Mouse (Mus musculus): ENCODE measurements around the gene Dnal4. TPM values are rescaled to one million over a fixed set of nuclear protein-coding genes. Genes with fewer than 3 reads are reported as not detected.

Dnal4 gene
- polyA plus RNA-seq, 2 experiments from 2014 or later = 5.3 to 6.9 TPM

DNA sequence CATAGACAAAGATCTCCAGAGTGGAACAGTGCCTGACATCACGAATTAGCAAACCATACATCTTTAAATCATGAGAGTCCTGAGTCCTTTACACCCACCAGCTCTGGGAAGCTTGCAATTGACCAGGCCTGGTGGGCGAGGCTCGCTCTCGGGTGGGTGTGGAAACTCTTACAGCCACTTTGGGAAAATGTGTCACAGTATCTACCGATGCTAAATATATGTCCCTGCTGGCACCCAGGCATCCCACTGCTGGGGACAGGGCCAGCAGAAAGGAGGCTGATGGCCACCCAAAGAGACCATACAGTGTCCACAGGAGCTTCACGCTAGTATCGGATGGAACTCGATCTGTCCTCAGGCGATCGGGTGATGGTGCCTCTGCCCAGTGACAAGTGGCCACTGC is 20.9 kb upstream of the Dnal4 start:
- no peak for ATAC-seq

DNA sequence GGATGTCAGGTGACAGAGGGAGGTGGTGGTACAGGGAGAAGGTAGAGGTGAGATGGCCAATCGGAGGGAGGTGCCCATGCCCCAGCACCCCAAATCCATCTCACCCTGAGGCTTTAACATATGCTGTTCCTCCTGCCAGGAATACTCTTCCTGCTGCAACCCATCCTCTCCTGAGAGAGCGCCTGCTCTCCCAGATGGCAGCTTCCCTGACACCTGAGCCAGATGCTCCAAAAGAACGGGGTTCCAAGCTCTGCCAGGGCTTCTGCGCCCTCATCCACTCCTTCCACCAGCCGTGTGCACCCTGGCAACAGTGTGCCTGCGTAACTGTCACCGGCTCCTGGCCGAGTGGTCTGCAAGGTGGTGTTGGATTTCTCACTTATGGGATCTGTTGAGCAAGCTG is 20.0 kb upstream of the Dnal4 start:
- no peak for ATAC-seq

DNA sequence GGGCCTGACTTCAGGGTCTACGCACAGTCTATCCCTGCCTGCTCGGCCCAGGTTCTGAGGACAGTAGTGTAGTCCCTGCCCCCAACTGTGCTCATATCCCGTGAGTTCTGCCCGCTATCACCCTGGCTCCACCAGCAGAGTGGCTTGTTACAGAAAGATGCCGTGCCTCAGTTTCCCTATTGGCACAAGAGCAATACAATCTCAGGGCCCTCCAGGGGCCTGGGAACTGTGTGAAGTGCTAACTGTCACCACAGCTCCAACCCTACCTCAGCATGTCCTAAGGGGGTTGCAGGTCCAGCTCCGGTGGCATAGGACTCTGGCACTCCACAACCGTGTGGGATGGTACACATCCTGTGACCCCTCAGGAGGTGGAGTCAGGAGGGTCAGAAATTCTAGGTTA is 19.4 kb upstream of the Dnal4 start:
- ATAC-seq = no peak

DNA sequence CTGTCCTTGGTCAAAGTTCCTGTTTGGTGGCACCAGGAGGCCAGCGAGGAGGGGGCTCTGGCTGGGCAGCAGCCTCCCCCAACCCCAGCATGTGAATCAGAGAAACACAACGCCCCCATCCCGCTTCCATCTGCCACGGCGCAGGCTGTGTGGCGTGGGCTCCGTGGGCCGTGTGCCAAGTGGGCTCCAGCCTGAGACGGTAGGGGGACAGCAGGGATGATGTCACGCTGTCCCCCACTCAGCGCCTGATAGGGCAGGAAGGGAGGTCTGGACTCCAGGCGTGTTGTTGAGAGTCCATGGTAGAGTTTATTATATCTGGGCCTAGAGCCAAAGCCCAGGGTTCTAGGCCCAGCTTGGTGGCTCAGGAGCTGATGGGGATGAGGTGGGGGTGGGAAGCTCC is 18.6 kb upstream of the Dnal4 start:
- no peak for ATAC-seq

DNA sequence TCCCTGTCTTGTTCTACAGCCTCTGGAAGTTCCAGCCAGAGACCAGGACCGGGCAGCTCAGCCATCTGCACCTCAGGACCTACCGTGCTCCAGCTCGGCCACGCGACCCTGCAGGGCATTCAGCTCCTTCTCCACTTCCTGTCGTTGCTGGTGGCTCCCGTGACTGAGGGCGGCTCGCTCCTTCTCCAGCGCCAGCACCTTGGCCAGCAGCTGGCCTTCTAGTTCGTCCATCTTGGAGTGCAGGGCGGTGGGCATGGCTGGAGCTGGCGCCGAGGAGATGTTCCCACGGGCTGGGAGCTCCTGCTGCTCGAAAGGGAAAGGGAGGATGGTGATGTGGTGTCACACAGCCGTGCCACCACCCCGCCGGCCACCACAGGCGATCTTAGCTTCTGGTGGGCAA is 16.5 kb upstream of the Dnal4 start:
- no peak for ATAC-seq

DNA sequence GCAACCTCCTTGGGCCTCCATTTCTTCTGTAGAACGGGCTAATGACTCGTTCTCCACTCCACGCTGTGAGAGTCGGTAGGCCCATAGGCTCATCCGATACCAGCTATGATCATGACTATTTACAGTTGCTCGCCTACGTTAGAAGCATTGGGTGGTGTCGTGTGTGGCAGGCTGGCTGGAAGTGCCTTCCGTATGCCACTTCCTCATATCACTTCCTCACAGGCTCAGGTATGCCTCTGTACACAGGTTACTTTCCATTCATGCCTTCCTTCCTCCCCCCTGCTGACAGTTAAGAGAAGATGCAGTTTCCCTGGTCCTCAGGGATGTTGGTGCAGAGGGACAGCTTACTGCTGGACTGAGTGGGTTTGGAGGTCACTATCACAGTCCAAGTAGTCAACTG is 15.4 kb upstream of the Dnal4 start:
- ATAC-seq = no peak

DNA sequence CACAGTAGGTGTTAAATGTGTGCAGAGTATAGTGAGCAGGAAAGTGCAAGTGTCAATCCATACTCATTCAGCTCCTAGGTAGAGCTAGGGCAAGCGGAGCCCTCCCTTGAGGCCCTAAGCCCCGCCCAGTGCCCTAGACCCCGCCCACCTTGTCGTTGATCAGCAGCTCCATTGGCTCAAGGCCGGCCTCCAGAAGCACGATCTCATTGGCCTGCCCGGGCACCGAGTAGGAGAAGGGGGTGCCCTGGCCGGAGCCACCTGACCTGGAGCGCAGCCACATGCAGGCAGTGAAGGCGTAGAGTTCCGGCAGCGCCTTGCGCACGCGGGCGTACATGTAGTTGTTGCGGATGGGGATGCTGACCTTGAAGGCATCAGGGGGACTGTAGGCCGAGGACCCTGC is 14.8 kb upstream of the Dnal4 start:
- ATAC-seq = no peak

DNA sequence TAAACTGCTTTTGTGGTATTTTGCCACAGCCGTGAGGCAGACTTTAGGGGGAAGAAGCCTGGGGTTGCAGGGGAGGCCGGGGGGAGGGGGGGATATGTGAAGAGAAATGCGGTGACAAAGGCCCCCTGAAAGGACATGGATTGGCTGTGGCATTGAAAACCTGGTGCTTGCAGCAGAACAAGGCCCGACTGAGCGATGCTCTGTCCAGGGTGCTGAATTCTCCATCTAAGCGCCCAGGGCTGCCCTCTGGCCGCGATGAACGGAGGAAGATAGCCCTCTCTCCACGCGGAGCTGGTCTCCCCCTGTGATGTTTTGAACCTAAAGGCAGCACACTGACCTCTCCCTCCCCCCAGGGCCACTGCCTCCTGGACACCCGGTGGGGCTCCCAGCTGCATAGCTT is 13.9 kb upstream of the Dnal4 start:
- no peak for ATAC-seq

DNA sequence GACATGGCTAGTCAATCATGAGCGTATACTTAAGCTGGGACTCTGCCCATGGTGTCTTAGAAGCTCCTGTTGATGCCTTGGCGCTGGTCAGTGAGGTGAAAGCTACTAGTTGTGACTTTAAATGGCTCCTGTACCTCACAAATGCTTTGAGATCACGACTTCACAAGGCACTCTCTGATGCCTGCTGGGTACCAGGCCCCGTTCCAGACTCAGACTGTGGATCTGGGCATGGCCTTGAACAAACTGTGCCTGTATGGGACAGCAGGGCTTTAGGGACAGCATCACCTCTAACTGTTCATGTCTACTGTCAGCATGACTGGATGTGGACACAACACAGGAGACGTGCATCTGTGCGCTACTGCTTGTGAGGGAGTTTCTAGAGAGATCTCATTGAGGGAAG is 13.3 kb upstream of the Dnal4 start:
- ATAC-seq = no peak

DNA sequence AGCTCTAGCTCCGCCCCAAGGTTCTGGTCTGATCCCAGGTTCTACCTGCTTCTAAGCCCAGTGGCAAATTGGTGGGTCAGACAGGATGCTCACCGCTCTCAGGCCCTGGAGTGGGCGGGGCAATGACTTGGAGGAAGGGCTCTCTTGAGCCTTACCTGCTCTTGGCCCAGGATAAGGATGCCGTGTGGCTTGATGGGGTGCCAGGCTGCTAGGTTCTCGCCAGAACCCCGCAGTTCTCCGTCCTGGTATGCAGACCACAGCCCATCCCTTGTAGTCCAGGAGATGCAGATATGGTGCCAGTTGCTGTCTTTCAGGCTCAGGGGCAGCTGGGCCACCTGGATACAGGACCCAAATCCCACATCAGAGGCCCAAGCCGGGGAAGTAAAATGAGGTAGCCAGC is 12.5 kb upstream of the Dnal4 start:
- no peak for ATAC-seq

DNA sequence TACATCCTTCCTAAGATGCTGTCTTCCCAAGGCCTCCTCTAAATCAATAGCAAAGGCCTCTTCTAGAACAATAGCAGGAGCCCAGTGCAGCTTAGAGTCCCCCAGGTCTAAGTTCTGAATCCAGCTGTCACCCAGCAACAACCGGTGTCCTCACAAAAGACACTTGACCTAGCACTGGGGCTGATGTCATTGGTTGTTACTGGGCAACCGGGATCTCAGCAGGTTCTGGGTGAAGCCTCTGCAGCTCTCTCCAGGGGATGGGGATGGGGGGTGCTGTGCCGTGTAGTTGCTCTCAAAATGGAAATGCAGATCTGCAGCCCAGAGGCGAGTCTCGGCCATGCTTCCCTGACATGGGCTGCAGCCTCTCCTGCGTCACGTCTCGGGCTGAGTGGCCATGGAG is 10.2 kb upstream of the Dnal4 start:
- ATAC-seq = no peak

DNA sequence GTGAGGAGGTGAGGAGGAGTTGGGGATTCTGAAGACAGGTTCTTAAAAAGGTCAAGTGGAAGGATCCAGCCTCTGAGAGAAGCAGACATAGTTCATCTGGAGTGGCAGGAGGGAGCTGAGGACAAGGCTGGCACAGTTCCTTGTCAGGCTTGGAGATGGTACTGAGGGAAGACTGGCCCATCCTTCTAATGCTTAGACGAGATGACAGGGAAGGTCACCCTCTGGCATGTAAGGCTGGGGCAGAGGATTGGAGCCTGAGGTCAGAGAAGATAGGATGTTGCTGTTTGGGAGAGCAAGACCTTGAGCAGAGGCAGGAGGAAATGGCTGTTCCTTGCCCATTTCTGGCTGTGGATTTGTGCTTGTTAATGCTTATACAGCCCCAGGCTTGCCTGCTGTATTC is 7.4 kb upstream of the Dnal4 start:
- no peak for ATAC-seq

DNA sequence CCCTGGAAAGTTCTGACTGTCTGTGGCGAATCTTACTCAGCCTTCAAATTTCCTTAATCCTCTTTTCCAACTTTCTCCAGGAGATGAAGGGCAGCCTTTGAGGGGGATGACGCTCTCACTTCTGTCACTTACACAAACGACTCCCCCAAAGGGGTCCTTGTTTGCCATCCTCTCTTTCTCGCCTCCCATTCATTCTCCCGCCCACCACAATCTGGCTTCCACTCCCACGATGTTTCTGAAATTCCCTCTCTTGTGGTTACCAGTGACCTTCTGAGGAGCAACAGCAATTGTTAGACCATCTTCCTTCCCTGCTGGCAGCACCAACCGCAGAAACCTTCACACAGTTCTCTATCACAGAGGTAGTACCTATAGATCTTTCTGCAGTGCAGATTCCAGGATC is 2.0 kb downstream of the Dnal4 start:
- ATAC-seq = no peak

DNA sequence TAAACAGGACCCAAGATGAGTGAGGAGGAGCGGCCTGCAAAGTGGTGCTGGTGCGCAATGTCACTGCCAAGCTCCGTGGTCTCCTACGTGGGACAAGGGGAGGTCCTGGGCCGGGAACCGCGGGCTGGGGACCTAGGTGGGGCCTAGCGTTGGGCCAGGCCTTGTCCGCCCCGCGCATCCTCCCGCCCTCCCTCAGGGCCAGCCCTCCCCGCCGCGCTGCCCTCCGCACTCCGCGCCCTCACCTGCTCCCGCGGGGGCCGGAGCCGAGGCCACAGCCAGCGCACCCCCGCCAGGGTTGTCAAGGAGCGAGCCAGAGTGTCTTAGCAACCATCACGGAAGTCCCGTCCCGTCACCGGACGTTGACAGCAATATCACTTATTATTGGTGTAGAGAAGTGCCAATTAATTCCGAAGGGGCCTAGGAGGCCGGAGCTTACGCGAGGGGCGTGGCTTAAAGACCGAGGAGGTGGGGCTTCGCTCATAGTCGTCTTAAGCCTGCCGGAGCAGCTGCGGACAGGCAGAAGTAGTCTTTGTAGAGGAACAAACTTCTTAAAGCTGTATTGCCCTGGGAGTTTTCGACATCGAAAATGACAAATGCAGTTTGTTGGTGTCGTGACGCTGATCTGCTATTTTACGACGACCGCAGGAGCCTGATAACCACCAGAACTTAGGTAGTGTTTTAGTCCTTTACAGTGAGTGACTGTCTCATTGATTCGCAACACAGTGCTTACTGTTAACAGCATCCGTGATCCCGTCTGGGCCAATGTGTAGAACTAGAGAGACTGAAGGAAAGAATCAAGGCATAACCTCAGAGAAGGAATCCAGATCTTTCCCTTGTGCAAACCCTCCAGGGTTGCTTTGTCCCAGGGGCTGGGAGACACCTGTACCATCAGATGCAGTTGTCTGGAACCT is 3.3 kb downstream of the Dnal4 start:
- ATAC-seq = peak; percentile 97

DNA sequence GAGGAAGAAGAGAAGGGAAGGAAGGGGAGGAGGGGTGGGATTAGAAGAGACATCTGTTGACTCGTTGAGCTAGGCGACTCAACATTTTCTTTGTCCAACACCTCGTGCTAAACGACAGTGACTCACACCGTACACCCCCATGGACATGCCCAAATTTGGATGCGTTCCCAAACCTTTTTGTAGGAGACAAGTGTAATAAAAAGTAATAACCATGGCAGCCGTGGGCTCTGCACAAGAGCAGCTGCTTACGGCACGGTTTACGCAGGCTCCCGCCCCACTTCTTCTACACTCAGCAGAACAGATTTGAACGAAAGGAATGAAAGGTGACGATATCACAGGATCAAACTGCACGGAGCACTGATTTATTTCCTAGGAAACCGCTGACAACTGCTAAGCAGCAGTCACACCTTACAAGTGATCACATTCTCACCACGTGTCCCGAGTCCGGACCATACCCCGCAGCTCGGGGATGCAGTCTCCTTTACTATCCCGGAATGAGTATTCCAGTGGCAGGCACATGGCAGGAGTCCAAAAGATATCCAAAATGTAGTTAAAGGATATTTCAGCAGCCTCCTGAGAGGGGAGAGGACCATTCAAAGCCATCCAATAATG is 6.9 kb downstream of the Dnal4 start:
- ATAC-seq = no peak

DNA sequence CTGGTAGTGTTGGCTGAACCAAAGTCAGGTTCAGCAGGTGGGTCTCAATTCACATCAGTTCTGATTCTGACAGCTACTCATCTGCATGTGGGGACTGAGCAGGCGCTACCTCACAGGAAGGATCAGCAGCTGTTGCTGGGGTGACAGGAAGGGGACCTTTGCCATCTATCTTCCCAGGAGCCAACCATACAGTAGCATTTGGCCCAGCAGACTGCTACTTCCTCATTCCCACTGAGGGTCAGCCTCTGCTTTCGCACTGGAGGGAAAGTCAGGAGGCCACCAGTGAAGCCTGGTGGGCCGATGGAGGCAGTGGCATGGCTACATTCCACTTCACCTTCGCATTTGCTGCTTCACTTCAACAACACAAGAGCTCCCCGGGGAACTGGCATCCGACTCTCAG is 9.3 kb downstream of the Dnal4 start:
- no peak for ATAC-seq

DNA sequence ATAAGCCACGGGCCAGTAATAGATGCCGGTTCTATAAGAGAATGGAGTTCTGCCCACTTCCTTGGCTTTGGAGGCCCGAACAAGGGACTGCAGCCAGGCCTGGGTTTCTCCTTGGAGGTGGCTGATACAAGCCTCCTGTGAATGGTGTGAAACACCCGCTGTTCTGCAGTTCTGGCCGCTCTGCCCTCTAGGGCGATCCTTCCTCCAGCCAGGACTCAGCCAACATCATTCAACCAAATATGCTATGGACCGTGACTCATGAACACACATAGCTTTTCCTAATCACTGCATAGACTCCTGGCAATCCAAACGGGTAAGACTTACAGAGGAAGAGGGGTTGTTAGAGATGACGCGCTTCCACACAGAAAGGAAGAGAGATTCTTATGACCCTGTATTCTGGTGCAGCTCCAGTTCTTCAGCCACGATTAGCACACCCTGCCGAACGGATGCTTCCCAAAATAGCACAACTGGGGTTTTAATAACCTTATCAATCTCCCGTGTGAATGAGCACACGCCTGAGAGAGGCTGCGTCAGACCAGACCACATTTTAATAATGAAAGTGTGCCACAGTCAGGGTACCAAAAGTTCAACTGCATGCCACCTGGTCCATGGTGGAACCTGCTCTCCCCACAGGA is 10.2 kb downstream of the Dnal4 start:
- no peak for ATAC-seq

DNA sequence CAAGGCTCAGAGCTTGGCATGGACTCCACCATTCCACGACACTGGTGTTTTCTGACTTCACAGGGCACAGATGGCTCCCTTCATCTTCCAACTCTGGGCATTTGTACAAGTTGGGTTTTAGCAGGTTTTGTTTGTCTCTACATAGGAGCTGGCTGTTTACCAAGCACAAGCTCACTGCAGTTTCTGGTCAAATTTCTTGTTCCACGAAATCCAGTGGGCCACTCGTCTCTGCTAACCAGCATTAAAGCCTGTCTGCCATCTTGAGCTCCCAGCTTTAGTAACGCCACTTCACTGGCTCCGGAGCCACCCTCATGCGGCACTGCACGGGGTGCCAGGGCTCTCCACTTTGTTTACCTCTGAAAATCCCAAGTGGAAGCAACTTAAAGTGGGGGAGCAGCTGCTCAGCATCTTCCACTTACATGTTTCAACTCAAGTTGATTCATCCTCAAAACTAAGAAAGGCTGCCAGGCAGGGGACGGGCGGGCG is 11.0 kb downstream of the Dnal4 start:
- no peak for ATAC-seq

DNA sequence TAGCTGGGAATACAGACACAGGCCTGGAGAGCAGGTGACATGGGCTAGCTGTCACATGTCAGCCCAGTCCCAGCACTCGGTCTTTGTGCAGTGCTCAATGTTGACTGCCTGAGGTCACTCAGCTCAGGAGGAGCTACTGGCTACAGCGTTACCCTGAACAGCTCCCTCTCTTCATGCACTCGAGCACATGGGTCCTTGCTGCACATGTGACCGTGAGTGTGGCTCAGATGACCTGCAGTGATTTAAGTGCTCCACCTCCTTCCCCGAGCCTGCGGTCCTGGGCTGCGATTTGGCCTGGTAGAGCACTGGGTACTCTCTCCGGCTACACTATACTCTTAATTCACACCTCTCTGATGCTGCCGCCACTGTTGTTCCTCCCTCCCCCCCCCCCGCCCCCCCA is 11.5 kb downstream of the Dnal4 start:
- ATAC-seq = no peak

DNA sequence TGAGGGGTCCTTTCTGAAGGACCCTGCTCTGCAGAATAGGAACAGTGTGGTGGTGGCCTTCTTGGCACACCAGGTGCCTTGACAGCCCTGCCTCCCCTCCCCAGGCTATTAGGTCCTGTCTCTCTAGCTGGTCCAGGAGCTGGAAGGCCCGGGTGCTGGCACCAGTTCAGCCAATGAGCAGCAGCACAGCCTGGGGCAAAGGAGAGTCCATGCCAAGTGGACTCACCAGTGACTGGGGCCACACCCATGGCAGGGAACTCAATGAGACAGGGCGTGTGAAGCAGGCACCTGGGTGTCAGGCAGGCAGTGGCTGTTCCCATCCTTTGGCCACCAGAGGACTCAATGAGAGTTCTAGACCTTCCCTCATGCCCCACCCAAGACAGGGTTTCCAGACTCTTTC is 12.3 kb downstream of the Dnal4 start:
- no peak for ATAC-seq

DNA sequence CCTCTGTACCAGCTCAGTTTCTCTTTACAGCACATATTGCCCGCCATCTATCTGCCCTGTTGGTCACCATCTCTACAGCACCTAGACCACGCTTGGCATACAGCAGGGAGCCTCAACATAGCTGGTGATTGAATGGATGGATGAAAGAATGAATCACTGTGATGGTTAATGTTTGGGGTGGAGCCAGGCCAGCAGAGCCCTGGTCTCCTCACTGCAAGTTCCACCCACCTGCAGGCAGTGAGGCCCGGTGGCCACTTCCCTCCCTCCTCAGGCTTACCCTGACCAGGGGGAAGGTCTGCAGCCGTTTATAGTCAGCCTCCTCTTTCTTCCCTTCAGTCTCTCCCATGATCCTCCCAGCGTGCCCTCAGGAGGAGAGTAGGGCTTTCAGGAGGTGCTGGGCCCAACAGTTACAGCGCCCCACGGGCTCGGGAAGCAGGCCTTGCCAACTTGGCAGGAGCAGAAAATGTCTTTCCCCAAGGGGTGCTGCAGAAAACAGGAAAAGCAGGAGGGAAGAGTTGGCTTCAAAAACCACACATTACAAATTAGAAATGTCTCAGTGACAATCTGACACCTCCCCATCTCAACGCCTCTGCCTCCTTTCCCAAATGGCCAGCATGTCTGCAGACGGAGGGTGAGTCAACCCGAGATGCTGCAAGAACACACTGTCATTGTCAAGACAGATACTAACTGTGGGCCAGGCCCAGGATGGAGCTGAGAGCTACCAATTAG is 12.9 kb downstream of the Dnal4 start:
- no peak for ATAC-seq

DNA sequence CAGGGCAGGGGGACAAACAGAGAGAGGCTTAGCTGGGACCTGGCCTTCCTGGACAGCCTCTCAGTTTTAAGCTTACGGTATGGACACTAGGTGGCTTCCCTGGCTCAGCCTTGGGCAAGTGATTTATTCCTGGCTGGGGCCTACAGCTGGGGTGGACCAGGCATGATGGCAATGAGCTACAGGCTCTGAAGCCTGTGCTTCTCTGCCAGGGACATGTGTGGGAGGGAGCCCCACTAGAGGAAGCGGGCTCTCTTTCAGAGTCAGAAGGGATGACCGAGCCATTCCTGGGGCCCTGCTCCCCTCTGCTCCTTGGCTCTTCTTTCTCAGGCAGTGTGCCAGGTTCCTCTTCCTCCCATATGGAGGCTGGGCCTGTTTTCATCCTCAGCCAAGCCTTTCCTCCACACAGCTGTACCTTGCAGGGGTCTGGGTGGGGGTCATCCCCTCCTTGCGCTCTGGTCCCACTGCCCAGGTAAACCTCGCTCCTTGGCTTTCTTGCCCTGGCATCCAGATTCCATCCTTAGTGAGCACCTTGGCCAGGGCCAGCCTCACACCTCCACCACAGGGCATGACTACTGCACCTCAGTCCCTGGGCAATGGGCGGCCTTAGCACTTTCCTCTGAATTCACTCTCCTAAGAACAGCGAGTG is 13.9 kb downstream of the Dnal4 start:
- ATAC-seq = no peak

DNA sequence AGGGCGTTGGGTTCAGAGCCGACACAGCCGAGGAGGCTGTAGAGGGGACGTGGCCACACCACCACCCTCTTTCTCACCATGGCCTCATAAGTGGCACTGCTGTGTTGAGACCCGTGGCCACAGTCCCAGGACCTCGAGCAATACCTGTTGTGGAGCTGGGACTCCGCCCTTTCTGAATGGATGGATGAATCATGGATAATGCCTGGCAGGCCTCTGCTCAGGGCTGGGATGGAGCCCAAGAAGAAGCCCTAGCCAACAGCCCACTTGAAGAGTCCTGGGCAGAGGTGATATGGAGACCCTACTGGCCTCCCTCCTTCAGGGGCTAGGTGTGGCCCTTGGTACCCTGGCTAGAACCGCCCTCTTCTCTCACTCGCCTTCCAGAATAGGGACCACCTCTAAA is 14.6 kb downstream of the Dnal4 start:
- ATAC-seq = no peak

Data from activated CD4-positive, CD25-positive, alpha-beta regulatory T cell, adult 4 months (primary cell).